Mouse (Mus musculus) brain, adult 2 months (tissue): Measurements from ENCODE around the gene Pusl1.

Experiments used
- DNase-seq: peaks from one replicate; pipeline ENCODE4 v3.0.0; 2011; ENCODE audit warnings: low read depth, low spot score

The Pusl1 gene

GRCm38 (mm10) chr4:155843231-155843630 lies 48.4 kb downstream of the Pusl1 start:
- DNase-seq: no peak

- DNase-seq: peak; percentile 45
These were observed 49.8 kb downstream of the Pusl1 start for GRCm38 (mm10) chr4:155841651-155842270.

- DNase-seq: peak; percentile 60
These were observed 50.6 kb downstream of the Pusl1 start for GRCm38 (mm10) chr4:155841003-155841454.

DNA sequence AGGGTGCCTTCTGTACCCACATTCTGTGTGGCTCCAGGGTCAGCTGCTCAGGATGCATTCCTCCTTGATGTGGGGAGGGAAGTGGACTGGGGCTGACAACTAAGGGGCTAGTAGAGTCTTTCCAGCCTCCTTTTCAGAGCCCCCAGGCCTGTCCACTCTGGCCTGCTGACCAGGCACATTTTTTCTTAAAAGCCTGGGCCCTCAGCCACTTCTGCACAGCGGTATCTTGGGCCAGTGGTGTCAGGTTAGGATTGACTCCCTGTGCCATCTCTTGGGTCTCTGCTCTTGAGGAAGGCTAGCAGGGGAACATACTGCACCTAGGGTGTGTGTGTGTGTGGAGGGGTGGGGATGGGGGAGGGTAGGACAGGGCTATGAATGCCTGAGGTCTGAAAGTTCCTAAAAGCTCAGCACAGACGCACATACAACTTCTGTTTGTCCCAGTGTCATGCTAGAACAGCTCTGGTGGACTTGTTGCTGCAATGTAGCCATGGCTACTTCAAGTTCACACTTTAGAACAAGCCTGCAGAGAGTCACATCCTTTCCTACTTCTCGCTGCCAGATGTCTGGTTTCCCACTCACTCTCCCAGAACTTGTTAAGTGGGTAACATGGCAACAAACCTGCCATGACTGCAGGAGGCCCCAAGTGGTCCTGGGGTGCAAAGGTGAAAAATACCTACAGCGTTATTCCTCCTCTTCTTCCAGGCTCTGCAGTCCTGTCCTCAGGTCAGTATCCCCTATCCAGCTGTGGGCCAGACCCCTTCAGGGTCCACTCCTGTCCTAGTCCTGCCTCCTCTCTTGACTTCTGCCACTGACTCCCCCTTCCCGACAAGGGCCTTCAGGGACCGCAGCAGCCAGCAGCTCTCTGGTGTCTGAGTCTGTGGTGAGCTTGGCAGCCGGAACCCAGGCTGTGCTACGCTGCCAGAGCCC lies 51.2 kb downstream of the Pusl1 start:
- no peak for DNase-seq

GRCm38 (mm10) chr4:155839483-155839910 lies 52.1 kb downstream of the Pusl1 start, which contains the start of gene Mxra8:
TSS of gene Mxra8 (plus strand) at chr4:155839680.
- DNase-seq: peak; percentile 36

DNA sequence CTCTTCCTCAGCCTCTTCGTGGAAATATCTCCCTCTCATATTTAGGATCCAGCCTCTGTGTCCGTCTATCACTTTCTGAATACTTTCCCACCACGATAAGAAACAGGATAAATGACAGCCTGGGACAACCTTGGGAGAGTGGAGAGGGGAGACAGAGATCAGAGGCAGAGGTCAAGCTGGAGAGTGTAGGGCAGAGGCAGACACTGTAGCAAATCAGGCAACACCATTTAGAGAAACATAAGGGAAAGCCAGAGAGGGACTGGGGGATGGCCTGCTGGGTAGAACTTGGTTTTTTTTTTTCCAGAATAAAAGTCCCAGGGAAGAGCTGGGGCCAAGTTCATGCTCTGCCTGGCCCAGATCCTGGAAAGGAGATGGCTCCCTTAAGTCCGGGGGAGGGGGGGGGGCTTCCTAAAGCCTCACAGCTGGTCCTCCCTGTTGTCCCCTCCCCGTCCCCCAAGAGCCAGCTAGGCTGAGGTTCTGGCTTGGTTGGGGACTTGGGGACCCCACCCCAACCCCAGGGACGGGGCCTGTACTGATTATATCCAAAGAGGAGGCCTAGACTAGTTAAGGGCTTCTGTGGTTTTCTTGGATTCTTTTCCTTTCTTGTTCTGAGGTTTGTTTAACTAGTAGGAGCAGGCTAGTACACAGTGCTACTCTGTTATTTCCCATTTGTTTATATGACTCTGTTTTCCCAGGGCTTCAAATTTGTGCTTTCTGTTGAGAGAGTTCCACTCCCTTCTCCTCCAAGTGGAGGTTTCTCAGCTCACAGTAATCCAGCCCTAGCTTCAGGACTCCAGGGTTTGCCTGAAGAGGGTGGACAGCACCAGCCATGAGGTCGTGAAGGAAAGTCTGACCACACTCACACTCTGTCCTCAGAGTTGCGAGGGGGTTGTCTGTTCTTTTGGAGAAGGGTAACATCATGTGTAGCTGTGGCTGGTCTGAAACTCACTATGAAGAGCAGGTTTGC lies 53.1 kb downstream of the Pusl1 start:
- no peak for DNase-seq
